Mouse (Mus musculus): ENCODE measurements around the gene Rtel1.

DNA sequence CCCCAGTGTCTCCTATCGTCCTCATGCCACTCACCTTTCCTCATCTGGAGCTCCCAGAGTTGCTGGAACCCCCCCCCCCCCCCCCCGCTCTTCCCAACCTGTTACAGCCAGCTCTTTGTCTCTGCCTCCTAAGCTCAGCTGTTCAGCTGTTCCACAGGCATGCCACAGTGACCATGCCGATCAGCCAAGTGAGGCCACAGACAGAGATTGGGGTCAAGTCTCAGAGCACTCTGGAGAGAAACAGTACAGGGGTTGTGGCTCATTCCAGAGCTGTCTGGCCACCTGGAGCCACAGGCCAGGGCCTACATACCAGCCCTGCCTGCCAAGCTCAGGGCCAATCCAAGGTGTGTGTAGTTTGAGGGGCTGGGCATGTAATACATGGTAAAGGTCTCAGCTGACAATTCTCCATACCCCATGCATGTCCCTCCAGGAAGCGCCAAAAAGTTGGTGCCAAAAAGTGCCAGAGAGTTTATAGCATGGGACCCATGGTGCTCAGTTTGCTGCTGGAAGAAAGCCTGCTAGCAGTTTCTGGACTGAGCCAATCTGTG is 67.2 kb downstream of the Rtel1 start:
- no peak for TF ChIP-seq CTCF (IDR thresholded peaks at IDR 0.05; ENCODE audit: borderline replicate concordance, insufficient read depth, low read length)
- TF ChIP-seq POLR2A (IDR thresholded peaks at IDR 0.05; ENCODE audit: low read depth, low read length): no peak
